ENCODE assay signal across 7 mouse cellular contexts in genomic region chr5:112576993-112577670, GRCm38 (mm10). TPM values are rescaled to one million over a fixed set of nuclear protein-coding genes. Genes with fewer than 3 reads are reported as not detected.
DNase-seq lines count a peak whose midpoint lies in the region; ATAC-seq lines count a peak whose summit lies in the region.

Gene Sez6l (minus strand): TSS chr5:112577185.

- peak within 1 kb of the TSS; percentile 12; the same call in 1 of the 2 replicates for H3K27ac ChIP-seq in forebrain, embryonic 11.5 days (ENCODE audit: low read depth, low read length)
- peak within 1 kb of the TSS; percentile 89 for H3K27ac ChIP-seq in hindbrain, embryonic 14.5 days

- intact Hi-C loops in left cerebral cortex, postnatal 4 days (cut with DNase I) = loop anchor here (5.0 to 10.0 kb wide), 4 partner anchors 85 to 478 kb away; no protein-coding TSS in a partner anchor

- no peaks in the 10 kb centered on the region for H3K9me3 ChIP-seq in forebrain, embryonic 11.5 days (ENCODE audit: control insufficient read depth, low read length)
- no peaks in the 10 kb centered on the region for H3K9me3 ChIP-seq in hindbrain, embryonic 14.5 days (ENCODE audit: control insufficient read depth, low read length)

- H3K4me1 ChIP-seq in forebrain, embryonic 11.5 days (replicated peaks; ENCODE audit: control insufficient read depth, insufficient read depth, low read length) = peaks cover 5% of the 10 kb centered on the region
- H3K4me1 ChIP-seq in hindbrain, embryonic 14.5 days (replicated peaks; ENCODE audit: control insufficient read depth, insufficient read depth, low read length) = peaks cover 24% of the 10 kb centered on the region

- peak within 1 kb of the TSS; percentile 64 for H3K9ac ChIP-seq in forebrain, embryonic 11.5 days (ENCODE audit: low read length)
- H3K9ac ChIP-seq in hindbrain, embryonic 14.5 days = peak within 1 kb of the TSS; percentile 94

- no peaks in the 10 kb centered on the region for H3K36me3 ChIP-seq in forebrain, embryonic 11.5 days (ENCODE audit: control insufficient read depth, insufficient read depth, low read length)
- no peaks in the 10 kb centered on the region for H3K36me3 ChIP-seq in hindbrain, embryonic 14.5 days (replicated peaks; ENCODE audit: control insufficient read depth, insufficient read depth)

- DNase-seq in MN1 (ENCODE audit: low spot score) = peak; percentile 95
- peak; percentile 95 for DNase-seq in brain, adult 2 months (ENCODE audit: low read depth, low spot score)
- DNase-seq in forebrain, embryonic 11.5 days (ENCODE audit: low spot score) = peak; percentile 88
- peak; percentile 79 for DNase-seq in hindbrain, embryonic 14.5 days (ENCODE audit: low spot score)
- peak; percentile 91 for DNase-seq in left cerebral cortex, postnatal 4 days
- peak; percentile 70 for DNase-seq in neural tube, embryonic 10.5 days (ENCODE audit: extremely low spot score, low spot score)
- DNase-seq in T-cell, adult 2 months (ENCODE audit: low spot score) = no peak

- H3K27me3 ChIP-seq in forebrain, embryonic 11.5 days (ENCODE audit: control insufficient read depth, insufficient read depth, low read length) = peaks cover 37% of the 10 kb centered on the region
- H3K27me3 ChIP-seq in hindbrain, embryonic 14.5 days (ENCODE audit: control insufficient read depth, insufficient read depth, low read length) = no peaks in the 10 kb centered on the region

- WGBS in forebrain, embryonic 11.5 days = under 1% methylated on average over 49 of the region's 50 CpGs
- WGBS in hindbrain, embryonic 14.5 days = under 1% methylated on average over 49 of the region's 50 CpGs

- peak; percentile 75 for ATAC-seq in forebrain, embryonic 11.5 days (replicated peaks; ENCODE audit: low FRiP score)
- ATAC-seq in hindbrain, embryonic 14.5 days (ENCODE audit: low FRiP score) = peak; percentile 80

- H3K4me3 ChIP-seq in forebrain, embryonic 11.5 days (ENCODE audit: low read depth, low read length) = peak within 1 kb of the TSS; percentile 50
- peak within 1 kb of the TSS; percentile 80 for H3K4me3 ChIP-seq in hindbrain, embryonic 14.5 days (replicated peaks; ENCODE audit: low read length)

- peak within 1 kb of the TSS; percentile 66 for H3K4me2 ChIP-seq in forebrain, embryonic 11.5 days (ENCODE audit: low read depth, low read length, severe bottlenecking)
- H3K4me2 ChIP-seq in hindbrain, embryonic 14.5 days (replicated peaks) = peak within 1 kb of the TSS; percentile 81

RNA-seq across cellular contexts. Expression of gene Sez6l, which starts in this region (rescaled TPM):
- polyA plus RNA-seq in forebrain, embryonic 11.5 days (2014; fragmentation: Nextera tagmentation; extraction: Ambion mirVana) = 4.8 and 5.8 TPM in 2 replicates
- polyA plus RNA-seq in hindbrain, embryonic 14.5 days (2014; fragmentation: Nextera tagmentation; extraction: Ambion mirVana) = 35.5 and 38.0 TPM in 2 replicates
- total RNA-seq in left cerebral cortex, postnatal 4 days (2021) = 100 to 1,000 TPM; 130 to 156 TPM
